Mouse (Mus musculus) forebrain, embryonic 10.5 days (tissue): ENCODE results near the gene Mical3. TPM values are rescaled to one million over a fixed set of nuclear protein-coding genes. Genes with fewer than 3 reads are reported as not detected.

ENCODE experiments used
- DNase-seq: peaks from one replicate; pipeline ENCODE4 v3.0.0-alpha.2; 2017; ENCODE audit warnings: low spot score; ENCODE audit errors: extremely low spot score
- H3K27ac ChIP-seq: fragments of 300-500 bp; sonication (generic); 2 replicates; pipeline ENCODE4 v1.5.1; 2016; ENCODE audit warnings: mild to moderate bottlenecking
- H3K27me3 ChIP-seq: fragments of 300-500 bp; sonication (generic); 2 replicates; pipeline ENCODE4 v1.6.1; 2016; ENCODE audit warnings: mild to moderate bottlenecking; ENCODE audit not compliant: poor library complexity, severe bottlenecking
- H3K36me3 ChIP-seq: fragments of 300-500 bp; sonication (generic); replicated peaks from 2 replicates; pipeline ENCODE4 v1.6.1; 2016; ENCODE audit warnings: mild to moderate bottlenecking, moderate library complexity
- H3K4me1 ChIP-seq: fragments of 300-500 bp; sonication (generic); 2 replicates; pipeline ENCODE4 v1.6.1; 2016
- H3K4me3 ChIP-seq: fragments of 300-500 bp; sonication (generic); 2 replicates; pipeline ENCODE4 v1.5.1; 2016; ENCODE audit warnings: mild to moderate bottlenecking, moderate library complexity
- H3K9me3 ChIP-seq: fragments of 300-500 bp; sonication (generic); 2 replicates; pipeline ENCODE4 v1.6.1; 2016; ENCODE audit warnings: mild to moderate bottlenecking, moderate library complexity
- WGBS: fragments of 180-500 bp; shearing (Covaris S2); methylation state at CpG from one replicate; pipeline ENCODE4 v1.1.7; 2016; 5-methylcytosine and 5-hydroxymethylcytosine counted together
- polyA plus RNA-seq: library from polyadenylated mRNA; unstranded; fragments of >200 nt; fragmentation: Nextera tagmentation; extraction: Ambion mirVana; gene quantifications from 2 replicates; pipeline ENCODE4 v1.2.1, GENCODE M21; 2016

Mical3 gene
- polyA plus RNA-seq, 1 experiment from 2014 or later, result 9.0 TPM

DNA sequence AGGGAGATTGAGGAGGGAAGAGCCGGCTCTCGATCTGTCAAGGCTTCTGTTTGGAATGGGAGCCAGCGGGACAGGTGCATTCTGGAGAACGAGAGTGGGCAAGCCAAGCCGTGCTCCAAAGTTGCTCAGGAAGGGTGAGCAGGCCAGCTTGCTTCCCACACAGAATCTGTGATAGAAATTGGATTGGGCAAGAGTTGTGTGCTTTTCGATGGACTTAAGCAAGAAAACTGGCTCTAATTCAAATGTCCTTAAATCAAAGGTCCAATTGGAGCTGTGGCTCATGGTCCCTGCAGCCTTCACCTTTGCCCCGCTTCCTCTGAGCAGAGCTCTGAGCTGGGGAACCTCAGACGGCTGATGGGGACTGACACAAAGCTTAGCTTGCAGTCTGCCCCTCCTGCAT is 12.6 kb upstream of the Mical3 start:
- 88% methylated on average over 8 of the region's 8 CpGs for WGBS
- peaks cover 41% of the 10 kb centered on the region for H3K4me1 ChIP-seq
- H3K27ac ChIP-seq, result no peak overlapping the region
- H3K36me3 ChIP-seq, result no peaks in the 10 kb centered on the region
- H3K4me3 ChIP-seq, result no peak overlapping the region
- H3K27me3 ChIP-seq, result no peaks in the 10 kb centered on the region
- H3K9me3 ChIP-seq, result no peaks in the 10 kb centered on the region
- no peak for DNase-seq

DNA sequence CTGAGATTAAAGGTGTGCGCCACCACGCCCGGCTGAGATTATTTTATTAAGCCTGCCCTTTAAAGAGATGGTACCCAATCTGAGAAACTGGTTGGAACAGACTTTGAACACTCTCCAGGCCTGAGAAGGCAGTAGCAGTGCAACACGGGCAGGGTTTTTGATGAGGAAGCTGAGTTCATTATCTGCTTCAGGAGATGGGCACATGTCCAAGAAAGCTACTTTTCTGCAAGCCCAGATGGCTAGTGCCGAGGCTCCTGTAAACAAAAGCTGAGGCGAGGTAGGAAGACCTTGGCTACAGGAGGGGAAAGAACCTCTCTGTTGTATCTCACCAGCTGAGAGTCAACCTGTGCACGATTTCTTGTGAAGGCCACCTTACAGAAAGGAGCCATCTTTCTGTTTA is 11.5 kb upstream of the Mical3 start:
- no peaks in the 10 kb centered on the region for H3K27me3 ChIP-seq
- H3K9me3 ChIP-seq, result no peaks in the 10 kb centered on the region
- no peak for DNase-seq
- H3K36me3 ChIP-seq, result no peaks in the 10 kb centered on the region
- WGBS, result 95% methylated on average over 7 of the region's 7 CpGs
- no peak overlapping the region for H3K4me3 ChIP-seq
- peaks cover 31% of the 10 kb centered on the region for H3K4me1 ChIP-seq
- no peak overlapping the region for H3K27ac ChIP-seq

GRCm38 (mm10) chr6:121139271-121139670 is 8.5 kb upstream of the Mical3 start:
- H3K4me1 ChIP-seq, result peaks cover 14% of the 10 kb centered on the region

DNA sequence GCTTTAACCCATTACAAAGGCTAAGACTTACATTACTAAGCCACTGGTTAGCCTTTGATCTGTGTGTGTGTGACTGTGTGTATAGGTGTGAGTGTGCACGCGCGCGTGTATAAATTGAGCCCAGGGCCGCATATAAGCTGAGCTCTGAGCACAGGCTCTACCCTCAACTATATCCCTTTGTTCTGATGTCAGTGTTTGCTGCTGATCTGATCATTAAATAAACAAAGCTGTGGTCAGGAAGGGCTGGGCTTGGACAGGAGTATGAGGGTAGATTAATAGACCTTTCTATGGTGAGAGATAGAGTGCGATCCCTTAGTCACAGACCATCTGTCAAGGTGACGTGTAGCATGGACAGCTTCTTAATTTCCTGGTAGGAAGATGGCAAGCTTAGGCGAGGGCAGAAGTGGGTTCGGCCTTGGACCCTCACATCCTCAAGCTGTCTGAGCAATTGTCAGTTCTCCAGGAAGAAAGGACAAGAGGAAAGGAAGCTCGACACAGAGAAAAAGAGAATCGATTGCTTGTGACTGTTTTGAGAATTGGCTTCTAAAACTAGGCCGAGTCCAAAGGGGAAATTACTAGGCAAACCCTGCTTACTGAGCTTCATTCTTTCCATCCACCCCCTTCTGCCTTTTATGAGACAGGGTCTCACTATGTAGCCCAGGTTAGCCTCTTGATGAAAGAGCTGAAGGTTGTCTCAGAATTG is 7.7 kb upstream of the Mical3 start:
- Histone ChIP-seq H3K27ac (no peak overlapping the region), H3K4me3 (no peak overlapping the region), H3K36me3 (no peaks in the 10 kb centered on the region), H3K9me3 (no peaks in the 10 kb centered on the region), H3K27me3 (no peaks in the 10 kb centered on the region), H3K4me1 (peaks cover 14% of the 10 kb centered on the region)
- no peak for DNase-seq
- WGBS, result 90% methylated on average over 12 of the region's 12 CpGs

More at GRCm38 (mm10) chr6:121139271-121139670, 8.5 kb upstream of the Mical3 start:
- 90% methylated on average over 1 of the region's 1 CpGs for WGBS
- H3K27ac ChIP-seq, result no peak overlapping the region
- H3K4me3 ChIP-seq, result no peak overlapping the region
- no peak for DNase-seq
- no peaks in the 10 kb centered on the region for H3K36me3 ChIP-seq
- H3K9me3 ChIP-seq, result no peaks in the 10 kb centered on the region
- no peaks in the 10 kb centered on the region for H3K27me3 ChIP-seq

- Histone ChIP-seq H3K27me3 (peaks cover 9% of the 10 kb centered on the region), H3K9me3 (no peaks in the 10 kb centered on the region), H3K4me1 (peaks cover 14% of the 10 kb centered on the region), H3K4me3 (no peak overlapping the region), H3K27ac (no peak overlapping the region), H3K36me3 (no peaks in the 10 kb centered on the region)
- WGBS, result 70% methylated on average over 6 of the region's 6 CpGs
- DNase-seq, result no peak
Measured at GRCm38 (mm10) chr6:121137222-121137621, 6.4 kb upstream of the Mical3 start.

GRCm38 (mm10) chr6:121134884-121135283 is 4.1 kb upstream of the Mical3 start:
- Histone ChIP-seq H3K9me3 (no peaks in the 10 kb centered on the region), H3K27me3 (peaks cover 29% of the 10 kb centered on the region), H3K27ac (no peak overlapping the region), H3K36me3 (no peaks in the 10 kb centered on the region), H3K4me3 (no peak overlapping the region), H3K4me1 (peaks cover 25% of the 10 kb centered on the region)
- DNase-seq, result no peak
- 56% methylated on average over 5 of the region's 5 CpGs for WGBS

GRCm38 (mm10) chr6:121134249-121134648 is 3.5 kb upstream of the Mical3 start:
- H3K9me3 ChIP-seq, result no peaks in the 10 kb centered on the region
- peaks cover 34% of the 10 kb centered on the region for H3K27me3 ChIP-seq
- H3K36me3 ChIP-seq, result no peaks in the 10 kb centered on the region
- H3K4me3 ChIP-seq, result no peak overlapping the region
- 35% methylated on average over 3 of the region's 3 CpGs for WGBS
- H3K27ac ChIP-seq, result no peak overlapping the region
- H3K4me1 ChIP-seq, result peaks cover 32% of the 10 kb centered on the region
- DNase-seq, result no peak

DNA sequence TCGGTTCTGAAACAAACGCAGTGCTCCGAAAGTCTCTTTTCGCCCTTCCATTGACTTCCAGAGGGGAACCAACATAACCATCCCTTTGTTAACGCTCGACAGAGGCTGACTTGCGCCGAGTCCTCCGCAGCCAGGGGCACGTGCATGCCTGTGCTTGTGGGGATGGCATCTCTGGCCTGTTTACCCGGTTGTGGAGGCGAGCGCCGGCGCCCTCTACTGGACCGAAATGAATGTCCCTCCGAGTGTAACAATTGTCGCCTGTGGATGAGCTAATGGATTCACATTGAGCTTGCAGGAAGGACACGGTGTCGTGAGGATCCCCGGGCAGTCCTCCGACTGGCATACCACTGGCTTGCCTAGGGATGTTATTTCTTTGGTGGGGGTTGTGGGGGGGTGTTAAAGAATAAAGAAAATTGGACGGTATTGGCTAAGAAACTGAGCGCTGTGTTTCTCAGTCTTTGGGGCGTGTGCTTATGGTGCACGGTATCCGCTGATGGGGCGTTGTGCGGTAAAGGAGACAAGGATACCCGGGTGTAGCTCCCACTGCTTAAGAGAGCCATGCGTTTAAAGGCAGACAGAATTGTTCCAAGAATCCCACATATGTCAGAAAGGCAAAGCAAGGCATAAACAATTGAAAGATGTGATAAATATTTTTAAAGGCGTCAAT is 627 bp downstream of the Mical3 start:
- peak; percentile 93 for DNase-seq
- peak overlapping the region; percentile 81 for H3K27ac ChIP-seq
- no peaks in the 10 kb centered on the region for H3K9me3 ChIP-seq

GRCm38 (mm10) chr6:121129506-121129905 is 1.3 kb downstream of the Mical3 start:
- H3K27ac ChIP-seq, result peak overlapping the region; percentile 81

More for the DNA sequence above, 627 bp downstream of the Mical3 start:
- WGBS, result under 1% methylated on average over 32 of the region's 32 CpGs
- H3K4me3 ChIP-seq, result peak overlapping the region; percentile 50
- peaks cover 51% of the 10 kb centered on the region for H3K27me3 ChIP-seq
- H3K4me1 ChIP-seq, result peaks cover 45% of the 10 kb centered on the region
- no peaks in the 10 kb centered on the region for H3K36me3 ChIP-seq

DNA sequence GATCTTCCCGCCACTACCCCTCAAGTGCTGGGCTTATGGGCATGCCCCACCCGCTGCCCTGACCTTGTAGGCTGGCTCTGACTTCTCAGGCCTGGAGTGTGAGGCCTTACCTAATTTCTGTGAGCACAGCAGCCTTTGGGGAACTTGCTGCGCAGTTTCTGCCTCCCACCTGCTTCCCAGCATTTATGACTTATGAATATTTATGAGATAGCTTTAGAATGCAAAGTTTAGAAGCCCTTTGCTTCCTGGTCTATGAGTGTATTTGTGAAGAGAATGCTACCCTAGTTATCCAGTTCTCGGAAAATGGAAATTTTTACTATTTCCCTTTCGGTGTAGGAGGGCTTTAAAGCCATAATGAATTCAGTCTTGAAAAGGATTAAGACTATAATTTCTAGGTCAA is 2.1 kb downstream of the Mical3 start:
- 92% methylated on average over 5 of the region's 5 CpGs for WGBS
- no peak overlapping the region for H3K27ac ChIP-seq
- no peak for DNase-seq
- no peaks in the 10 kb centered on the region for H3K36me3 ChIP-seq
- H3K4me1 ChIP-seq, result peaks cover 38% of the 10 kb centered on the region
- peaks cover 51% of the 10 kb centered on the region for H3K27me3 ChIP-seq
- no peak overlapping the region for H3K4me3 ChIP-seq
- no peaks in the 10 kb centered on the region for H3K9me3 ChIP-seq

More at GRCm38 (mm10) chr6:121129506-121129905, 1.3 kb downstream of the Mical3 start:
- peak overlapping the region; percentile 50 for H3K4me3 ChIP-seq
- peaks cover 40% of the 10 kb centered on the region for H3K4me1 ChIP-seq
- no peaks in the 10 kb centered on the region for H3K9me3 ChIP-seq
- WGBS, result 8% methylated on average over 21 of the region's 21 CpGs
- peaks cover 51% of the 10 kb centered on the region for H3K27me3 ChIP-seq
- peak; percentile 42 for DNase-seq
- H3K36me3 ChIP-seq, result no peaks in the 10 kb centered on the region

- no peak overlapping the region for H3K27ac ChIP-seq
- 80% methylated on average over 3 of the region's 3 CpGs for WGBS
- no peaks in the 10 kb centered on the region for H3K9me3 ChIP-seq
- no peak overlapping the region for H3K4me3 ChIP-seq
- H3K27me3 ChIP-seq, result peaks cover 47% of the 10 kb centered on the region
- H3K4me1 ChIP-seq, result peaks cover 38% of the 10 kb centered on the region
- no peaks in the 10 kb centered on the region for H3K36me3 ChIP-seq
- no peak for DNase-seq
Measured at GRCm38 (mm10) chr6:121127726-121128125, 3.1 kb downstream of the Mical3 start.

DNA sequence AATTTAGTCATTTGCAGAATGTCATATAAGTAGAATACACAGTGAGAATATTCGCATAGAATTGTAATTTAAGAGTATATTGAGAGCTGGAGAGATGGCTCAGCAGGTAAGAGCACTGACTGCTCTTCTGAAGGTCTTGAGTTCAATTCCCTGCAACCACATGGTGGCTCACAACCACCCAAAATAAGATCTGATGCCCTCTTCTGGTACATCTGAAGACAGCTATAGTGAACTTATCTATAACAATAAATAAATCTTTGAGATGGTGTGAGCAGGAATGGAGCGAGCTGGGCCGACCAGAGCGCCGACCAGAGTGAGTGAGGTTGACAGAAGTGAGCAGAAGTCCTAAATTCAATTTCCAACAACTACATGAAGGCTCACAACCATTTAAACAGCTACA is 4.6 kb downstream of the Mical3 start:
- peaks cover 36% of the 10 kb centered on the region for H3K4me1 ChIP-seq
- DNase-seq, result no peak
- H3K4me3 ChIP-seq, result no peak overlapping the region
- H3K9me3 ChIP-seq, result no peaks in the 10 kb centered on the region
- 88% methylated on average over 5 of the region's 5 CpGs for WGBS
- H3K27me3 ChIP-seq, result peaks cover 32% of the 10 kb centered on the region
- H3K36me3 ChIP-seq, result no peaks in the 10 kb centered on the region
- H3K27ac ChIP-seq, result no peak overlapping the region

DNA sequence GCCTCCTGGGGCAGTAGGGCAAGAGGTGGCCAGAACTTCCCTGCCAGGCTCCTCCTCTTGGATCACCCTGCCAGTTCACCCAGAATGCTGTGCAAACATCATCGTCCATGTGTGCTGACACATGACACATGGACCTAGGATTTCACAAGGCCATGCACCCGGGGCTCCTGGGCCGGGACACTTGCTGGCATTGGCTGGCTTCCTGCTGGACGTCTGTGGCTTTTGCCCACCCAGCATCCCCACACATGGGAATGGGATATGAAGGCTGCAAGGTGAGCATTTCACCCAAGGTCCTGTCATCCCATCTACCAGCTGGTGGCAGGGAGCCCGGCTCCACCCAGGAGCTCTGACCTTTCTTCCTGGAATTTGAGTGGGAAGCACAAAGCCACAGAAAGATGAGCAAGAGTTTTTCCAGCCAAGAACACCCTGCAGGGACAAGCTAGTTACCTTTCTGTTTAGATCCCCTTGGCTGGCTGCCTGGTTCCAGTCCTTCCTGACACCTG is 8.0 kb downstream of the Mical3 start:
- Histone ChIP-seq H3K4me1 (peaks cover 10% of the 10 kb centered on the region), H3K36me3 (no peaks in the 10 kb centered on the region), H3K27me3 (peaks cover 3% of the 10 kb centered on the region; the same call in 1 of the 2 replicates), H3K9me3 (no peaks in the 10 kb centered on the region), H3K4me3 (no peak overlapping the region), H3K27ac (no peak overlapping the region)
- no peak for DNase-seq
- WGBS, result 92% methylated on average over 5 of the region's 5 CpGs
